Mouse (Mus musculus): Measurements from ENCODE around the gene Fbxl15.

The Fbxl15 gene

GRCm38 (mm10) chr19:46347936-46348668 is 20.1 kb downstream of the Fbxl15 start:
- DNase-seq (ENCODE audit: low spot score in 2 of 2): peak in 1 of 2 experiments; percentile 39

- peak; percentile 90 to 95 for DNase-seq (ENCODE audit: low spot score in 2 of 2)
These were observed 20.9 kb downstream of the Fbxl15 start for GRCm38 (mm10) chr19:46348761-46349458.

- DNase-seq (ENCODE audit: low spot score in 2 of 2): no peak
These were observed 21.6 kb downstream of the Fbxl15 start for GRCm38 (mm10) chr19:46349550-46349949.

- no peak for DNase-seq (ENCODE audit: low spot score in 2 of 2)
These were observed 22.4 kb downstream of the Fbxl15 start, which contains the start of gene 2310034G01Rik for GRCm38 (mm10) chr19:46350168-46350932. Gene 2310034G01Rik (minus strand): TSS chr19:46350302.

GRCm38 (mm10) chr19:46356701-46357138 is 28.7 kb downstream of the Fbxl15 start:
- peak; percentile 90 to 91 for DNase-seq (ENCODE audit: low spot score in 2 of 2)

GRCm38 (mm10) chr19:46357344-46358280 is 29.6 kb downstream of the Fbxl15 start:
- DNase-seq (ENCODE audit: low spot score in 2 of 2): no peak

GRCm38 (mm10) chr19:46358381-46358780 is 30.4 kb downstream of the Fbxl15 start:
- no peak for DNase-seq (ENCODE audit: low spot score in 2 of 2)

- no peak for DNase-seq (ENCODE audit: low spot score in 2 of 2)
These were observed 34.1 kb downstream of the Fbxl15 start for GRCm38 (mm10) chr19:46362104-46362503.

- no peak for DNase-seq (ENCODE audit: low spot score in 2 of 2)
These were observed 35.5 kb downstream of the Fbxl15 start for GRCm38 (mm10) chr19:46363294-46364009.

- peak; percentile 64 to 69 for DNase-seq (ENCODE audit: low spot score in 2 of 2)
These were observed 40.0 kb downstream of the Fbxl15 start for GRCm38 (mm10) chr19:46367798-46368590.

GRCm38 (mm10) chr19:46369204-46369603 is 41.2 kb downstream of the Fbxl15 start:
- DNase-seq (ENCODE audit: low spot score in 2 of 2): peak; percentile 46 to 70

- DNase-seq (ENCODE audit: low spot score in 2 of 2): no peak
These were observed 46.6 kb downstream of the Fbxl15 start for GRCm38 (mm10) chr19:46374477-46375088.

- DNase-seq (ENCODE audit: low spot score in 2 of 2): peak in 1 of 2 experiments; percentile 58
These were observed 47.5 kb downstream of the Fbxl15 start for GRCm38 (mm10) chr19:46375489-46375888.

- no peak for DNase-seq (ENCODE audit: low spot score in 2 of 2)
These were observed 47.9 kb downstream of the Fbxl15 start for GRCm38 (mm10) chr19:46375891-46376290.

Measured in frontal cortex, postnatal 36 days (tissue).